Mouse (Mus musculus) lung, postnatal 4 days (tissue): ENCODE results near the gene Shd.

Source experiments
- DNase-seq, 2 experiments: peaks; one replicate each; pipeline ENCODE4 v3.0.0; 2021

The Shd gene

DNA sequence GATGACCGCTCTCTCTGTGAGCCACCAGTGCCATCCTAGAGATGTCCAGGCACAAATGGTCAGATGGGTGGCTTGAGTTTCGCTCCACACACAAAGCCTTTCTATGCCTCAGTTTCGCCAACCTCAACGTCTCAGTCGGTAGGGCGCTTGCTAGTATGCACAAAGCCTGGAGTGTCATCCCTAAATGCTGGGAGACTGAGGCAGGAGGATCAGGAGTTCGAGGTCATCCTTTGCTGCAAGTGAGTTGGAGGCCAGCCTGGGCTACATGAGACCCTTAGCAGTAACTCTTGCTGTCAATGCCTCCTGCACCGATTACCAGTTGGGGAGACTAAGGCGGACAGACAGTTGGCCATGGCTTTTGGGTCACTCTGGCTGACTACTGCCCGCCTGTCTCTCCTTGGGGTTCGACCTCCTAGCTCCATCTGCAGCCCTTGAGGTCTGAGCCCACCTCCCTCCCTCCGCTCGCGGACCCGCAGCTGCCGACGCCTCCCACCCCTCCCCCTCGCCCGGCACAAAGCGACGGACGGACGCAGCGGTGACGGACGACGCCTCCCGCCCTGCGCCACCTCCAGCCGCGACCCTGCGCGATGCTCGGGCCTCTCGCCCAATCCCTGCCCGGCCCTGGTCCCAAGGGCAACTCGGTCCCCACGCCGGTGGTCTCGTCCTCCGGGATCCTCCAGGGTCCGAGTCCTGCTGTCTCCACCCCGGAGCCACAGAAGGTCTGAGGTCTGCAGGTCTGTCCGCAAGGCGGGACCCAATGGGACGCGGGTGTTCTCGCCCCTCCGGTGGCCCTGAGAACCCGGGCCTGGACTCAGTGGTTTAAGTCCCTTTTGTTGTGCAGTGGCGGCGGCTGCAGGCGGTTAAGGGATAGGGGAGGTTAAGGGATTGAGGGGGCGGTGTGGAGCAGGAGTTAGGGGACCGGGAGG lies at the start of gene Shd:
Gene Shd (plus strand): TSS at position 502 of the 926 bp plus-strand sequence.
- DNase-seq, result peak; percentile 44 to 61

DNA sequence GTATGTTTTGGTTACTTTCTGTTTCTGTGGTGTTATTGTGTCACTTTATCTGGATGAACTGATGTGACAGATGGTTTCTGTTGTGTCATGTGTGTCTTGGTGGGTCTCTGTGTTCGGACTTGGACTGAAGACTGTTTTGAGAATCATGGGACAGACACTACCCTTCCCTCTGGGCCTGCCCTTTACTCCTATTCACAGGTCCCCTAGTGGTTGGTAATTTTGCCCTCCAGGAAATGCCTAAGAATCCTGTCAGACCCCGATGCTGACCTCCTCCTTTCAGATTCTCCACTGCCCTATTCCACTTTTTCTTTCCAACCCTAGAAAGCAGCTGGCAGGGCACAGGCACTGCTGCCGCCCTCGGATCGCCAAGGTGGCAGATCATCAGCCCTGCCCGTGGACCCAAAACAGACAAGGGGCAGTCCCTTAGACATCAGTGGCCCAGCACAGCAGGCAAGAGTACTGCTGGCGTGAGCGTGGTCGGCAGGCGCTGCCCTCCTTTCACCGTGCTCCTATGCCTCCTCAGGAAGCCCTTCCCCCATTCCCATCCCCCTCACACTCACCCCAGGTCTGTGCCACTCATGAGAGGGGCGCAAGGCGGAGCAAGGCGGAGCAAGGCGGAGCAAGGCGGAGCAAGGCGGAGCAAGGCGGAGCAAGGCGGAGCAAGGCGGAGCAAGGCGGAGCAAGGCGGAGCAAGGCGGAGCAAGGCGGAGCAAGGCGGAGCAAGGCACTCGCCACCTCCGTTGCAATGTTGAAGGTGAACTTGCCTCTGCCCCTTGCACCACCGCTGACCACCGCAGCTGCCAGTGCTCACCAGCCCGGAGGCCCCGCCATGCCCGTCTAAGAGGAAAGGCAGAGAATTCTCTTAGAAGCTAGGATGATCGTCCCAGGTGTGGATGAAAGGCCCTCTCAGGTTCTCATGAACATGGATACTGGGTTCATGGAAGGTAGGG lies 38.4 kb upstream of the Shd start:
- peak; percentile 67 to 78 for DNase-seq

- DNase-seq, result no peak
Observed at GRCm38 (mm10) chr17:55932635-55933034, 37.6 kb upstream of the Shd start.

DNA sequence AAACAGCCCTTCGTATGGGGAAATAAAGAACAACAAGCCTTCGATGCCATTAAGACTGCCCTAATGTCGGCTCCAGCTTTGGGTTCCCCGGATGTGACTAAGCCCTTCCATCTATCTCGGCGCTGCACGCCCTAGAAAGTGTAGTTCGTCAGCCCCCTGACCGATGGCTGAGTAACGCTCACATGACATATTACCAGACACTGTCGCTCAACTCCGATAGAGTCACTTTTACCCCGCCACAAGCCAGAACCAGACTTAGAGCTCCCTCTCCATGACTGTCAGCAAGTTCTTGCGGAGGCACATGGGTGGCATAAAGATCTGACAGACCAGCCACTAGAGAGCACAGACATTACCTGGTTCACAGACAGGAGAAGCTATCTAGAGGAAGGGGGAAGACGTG lies 37.1 kb upstream of the Shd start:
- DNase-seq, result no peak

GRCm38 (mm10) chr17:55944387-55944865 lies 25.8 kb upstream of the Shd start:
- peak in 1 of 2 experiments; percentile 18 for DNase-seq

- peak; percentile 92 to 95 for DNase-seq
Observed at GRCm38 (mm10) chr17:55944866-55945682, 25.2 kb upstream of the Shd start.

DNA sequence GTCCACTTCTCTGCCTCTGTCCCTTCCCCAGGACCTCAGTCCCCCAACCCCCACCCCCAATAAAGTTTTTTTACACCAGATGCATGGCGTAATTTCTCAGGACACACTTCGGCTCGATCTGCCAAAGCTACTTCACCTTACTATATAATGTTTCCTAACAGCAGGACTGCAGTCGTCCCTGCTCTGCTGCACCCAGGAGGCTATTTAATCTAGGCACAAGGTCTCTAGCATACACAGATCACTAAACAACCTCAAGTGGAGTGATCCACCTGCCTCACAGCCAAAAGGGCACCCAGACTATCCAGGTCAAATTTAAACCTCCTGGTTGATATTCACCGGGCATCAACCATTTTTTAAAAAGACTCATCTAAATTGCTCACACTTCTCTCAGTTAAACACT lies 24.6 kb upstream of the Shd start:
- peak in 1 of 2 experiments; percentile 16 for DNase-seq

- no peak for DNase-seq
Observed at GRCm38 (mm10) chr17:55948647-55949046, 21.6 kb upstream of the Shd start.

DNA sequence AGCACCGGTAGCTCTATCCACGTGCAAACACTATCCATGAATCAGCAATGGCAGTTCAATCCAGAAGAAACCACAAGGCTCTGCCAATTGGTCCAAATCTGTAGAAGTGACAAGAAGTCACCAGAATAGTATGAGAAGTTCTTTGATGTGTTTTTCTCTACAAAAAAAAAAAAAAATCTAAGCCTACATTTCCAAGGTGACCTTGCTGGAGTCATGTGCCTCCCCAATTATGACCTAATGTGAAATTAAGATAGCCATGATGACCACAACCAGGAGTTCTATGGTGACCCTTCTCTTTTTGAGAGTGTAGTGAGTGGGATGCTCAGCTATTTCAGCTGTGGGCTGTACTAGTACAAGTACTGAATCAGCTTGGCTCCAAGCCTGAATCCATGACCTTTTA lies 20.9 kb upstream of the Shd start, which contains the start of gene Zfp119b:
Gene Zfp119b (minus strand): TSS at position 101 of the 400 bp plus-strand sequence.
- DNase-seq, result no peak

GRCm38 (mm10) chr17:55950601-55951000 lies 19.7 kb upstream of the Shd start:
- DNase-seq, result no peak

- DNase-seq, result no peak
Observed at GRCm38 (mm10) chr17:55952041-55952440, 18.2 kb upstream of the Shd start.

DNA sequence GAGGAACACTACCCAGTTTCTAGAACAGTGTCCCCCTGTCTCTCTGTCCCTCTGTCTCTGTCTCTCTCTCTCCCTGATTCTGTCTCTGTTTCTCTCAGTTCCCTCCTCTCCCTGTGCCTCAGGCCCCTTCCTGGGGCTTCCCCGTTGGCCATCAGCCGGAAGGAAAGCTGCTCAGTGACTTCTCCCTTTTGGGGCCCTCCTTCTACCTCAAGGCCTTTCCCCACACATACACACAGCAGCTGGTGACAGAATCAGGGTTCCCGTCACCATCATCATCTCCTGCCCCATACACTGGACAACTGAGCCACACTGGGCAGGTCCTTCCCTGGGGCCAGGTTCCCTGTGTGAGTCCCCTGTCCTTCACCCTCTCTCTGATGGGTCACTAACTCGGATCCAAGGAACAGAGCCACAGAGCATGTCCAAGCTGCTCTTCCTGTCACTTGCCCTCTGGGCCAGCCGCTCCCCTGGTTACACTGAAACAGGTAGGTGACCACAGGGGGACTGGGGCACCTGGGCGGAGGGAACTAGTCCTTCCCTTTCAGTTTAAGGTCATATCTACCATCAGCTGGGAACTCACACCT lies 17.7 kb upstream of the Shd start, which contains the start of gene Ebi3:
Gene Ebi3 (plus strand): TSS at position 194 of the 581 bp plus-strand sequence.
- DNase-seq, result peak; percentile 41 to 60

- no peak for DNase-seq
Observed at GRCm38 (mm10) chr17:55953751-55954150, 16.5 kb upstream of the Shd start.

DNA sequence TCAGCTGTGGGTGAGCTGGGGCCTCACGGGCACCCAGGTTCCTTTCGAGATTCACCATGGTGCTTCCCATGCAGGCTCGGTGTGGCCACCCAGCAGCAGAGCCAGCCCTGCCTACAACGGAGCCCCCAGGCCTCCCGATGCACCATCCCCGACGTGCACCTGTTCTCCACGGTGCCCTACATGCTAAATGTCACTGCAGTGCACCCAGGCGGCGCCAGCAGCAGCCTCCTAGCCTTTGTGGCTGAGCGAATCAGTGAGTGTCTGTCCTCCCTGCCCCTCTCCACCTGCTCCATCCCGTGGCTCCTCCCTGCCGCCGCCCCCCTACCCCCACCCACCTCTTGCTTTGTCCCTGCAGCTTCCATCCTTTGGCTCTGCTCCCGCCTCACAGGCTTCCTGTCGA lies 16.0 kb upstream of the Shd start:
- no peak for DNase-seq

DNA sequence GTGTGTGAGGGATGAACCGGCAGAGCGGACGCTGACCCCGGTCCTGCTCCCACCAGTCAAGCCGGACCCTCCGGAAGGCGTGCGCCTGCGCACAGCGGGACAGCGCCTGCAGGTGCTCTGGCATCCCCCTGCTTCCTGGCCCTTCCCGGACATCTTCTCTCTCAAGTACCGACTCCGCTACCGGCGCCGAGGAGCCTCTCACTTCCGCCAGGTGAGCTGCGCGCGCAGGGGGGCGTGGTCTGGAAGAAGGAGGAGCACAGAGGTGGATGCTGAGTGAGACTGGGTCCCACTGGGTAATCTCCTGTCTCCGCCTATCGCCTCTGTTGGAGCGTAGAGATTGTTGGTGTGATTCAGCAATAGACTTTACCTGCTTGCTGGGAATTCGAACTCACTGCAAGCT lies 14.1 kb upstream of the Shd start:
- peak; percentile 85 to 88 for DNase-seq

DNA sequence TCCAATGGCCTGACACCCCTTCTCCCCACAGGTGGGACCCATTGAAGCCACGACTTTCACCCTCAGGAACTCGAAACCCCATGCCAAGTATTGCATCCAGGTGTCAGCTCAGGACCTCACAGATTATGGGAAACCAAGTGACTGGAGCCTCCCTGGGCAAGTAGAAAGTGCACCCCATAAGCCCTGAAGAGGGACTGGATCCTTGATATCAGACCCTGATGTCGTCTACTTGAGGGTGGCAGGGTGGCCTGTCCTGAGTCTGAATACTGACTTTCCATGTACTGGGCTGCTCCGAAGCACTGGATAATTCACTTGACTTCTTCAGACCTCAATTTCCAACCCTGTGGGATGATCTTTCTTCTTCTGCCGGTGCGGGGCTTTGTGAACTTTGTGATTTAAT lies 13.7 kb upstream of the Shd start:
- no peak for DNase-seq

- DNase-seq, result peak; percentile 65 to 81
Observed at GRCm38 (mm10) chr17:55957168-55957567, 13.1 kb upstream of the Shd start.

DNA sequence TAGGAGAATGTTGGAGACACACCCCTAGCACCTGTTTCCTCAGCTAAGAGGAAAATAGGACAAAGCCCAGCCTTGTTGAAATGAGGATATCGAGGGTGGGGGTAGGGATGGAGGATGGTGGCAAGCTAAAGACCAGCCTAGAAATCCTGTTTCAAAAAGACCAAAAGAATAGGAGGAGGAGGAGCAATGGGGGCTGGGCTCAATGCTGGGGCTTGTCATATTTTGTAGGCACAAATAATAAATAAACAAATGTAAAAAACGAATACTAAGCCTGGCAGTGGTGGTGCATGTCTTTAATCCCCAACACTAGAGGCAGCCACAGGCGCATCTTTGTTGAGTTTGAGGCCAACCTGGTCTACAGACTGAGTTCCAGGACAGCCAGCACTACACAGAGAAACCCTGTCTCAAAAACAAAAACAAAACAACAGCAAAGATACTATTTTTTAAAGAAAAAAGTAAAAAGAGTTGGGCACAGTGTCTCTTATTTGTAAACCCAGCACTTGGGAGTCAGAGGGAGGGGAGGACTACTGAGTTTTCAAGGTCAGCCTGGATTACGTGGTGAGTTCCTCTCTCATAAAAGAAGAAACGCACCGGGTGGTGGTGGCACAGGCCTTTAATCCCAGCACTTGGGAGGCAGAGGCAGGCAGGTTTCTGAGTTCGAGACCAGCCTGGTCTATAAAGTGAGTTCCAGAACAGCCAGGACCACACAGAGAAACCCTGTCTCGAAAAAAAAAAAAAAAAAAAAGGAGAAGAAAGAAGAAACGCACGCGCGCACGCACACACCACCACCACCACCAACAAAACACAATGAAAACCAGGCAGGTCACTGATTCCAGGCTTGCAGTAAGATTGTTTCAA lies 12.3 kb upstream of the Shd start:
- no peak for DNase-seq

- no peak for DNase-seq
Observed at GRCm38 (mm10) chr17:55958584-55958886, 11.7 kb upstream of the Shd start.

- peak; percentile 95 to 96 for DNase-seq
Observed at GRCm38 (mm10) chr17:55958918-55959728, 11.1 kb upstream of the Shd start, which contains the start of gene Yju2. Gene Yju2 (plus strand): TSS chr17:55959099.
